Mouse (Mus musculus) lung, adult 2 months (tissue): ENCODE results near the gene Klhl7. TPM values are rescaled to one million over a fixed set of nuclear protein-coding genes. Genes with fewer than 3 reads are reported as not detected.

Experiments
- DNase-seq: peaks from one replicate; pipeline ENCODE4 v3.0.0; 2022
- H3K4me1 ChIP-seq: fragments of 200-500 bp; 2 replicates; pipeline ENCODE4 v1.6.1; 2011; ENCODE audit warnings: low read length; ENCODE audit not compliant: control insufficient read depth, insufficient read depth
- H3K4me3 ChIP-seq: fragments of 200-500 bp; replicated peaks from 2 replicates; pipeline ENCODE3; 2011; ENCODE audit warnings: low read depth, mild to moderate bottlenecking, control low read depth, low read length; ENCODE audit errors: extremely low read depth
- CTCF ChIP-seq: fragments of 200-500 bp; IDR thresholded peaks from 2 replicates; pipeline ENCODE4 v1.5.1; 2011; ENCODE audit warnings: mild to moderate bottlenecking, low read length, control low read depth; ENCODE audit not compliant: insufficient read depth
- POLR2A ChIP-seq: fragments of 200-500 bp; IDR thresholded peaks from 2 replicates; pipeline ENCODE4 v1.6.1; 2011; ENCODE audit warnings: low read depth, mild to moderate bottlenecking, control low read depth, low read length, borderline replicate concordance; ENCODE audit errors: extremely low read depth
- WGBS: fragments of 180-500 bp; shearing (Covaris S2); methylation state at CpG from one replicate; pipeline ENCODE4 v1.1.7; 2018; 5-methylcytosine and 5-hydroxymethylcytosine counted together
- polyA plus RNA-seq: library from polyadenylated mRNA; depleted of rRNA; stranded (reverse); fragments of >200 nt; gene quantifications from 2 replicates; pipeline ENCODE4 v1.2.3, GENCODE M21; 2012; rRNA removed

Klhl7 gene
- polyA plus RNA-seq, 1 experiment: 5.9 TPM

- DNase-seq: no peak
- H3K4me3 ChIP-seq: no peak overlapping the region
- TF ChIP-seq POLR2A (no peak), CTCF (no peak)
- 65% methylated on average over 2 of the region's 2 CpGs for WGBS
- H3K4me1 ChIP-seq: no peaks in the 10 kb centered on the region
Observed at GRCm38 (mm10) chr5:24191821-24192220, 91.4 kb downstream of the Klhl7 start.

GRCm38 (mm10) chr5:24201006-24201405 is 100.6 kb downstream of the Klhl7 start:
- WGBS: 64% methylated on average over 4 of the region's 4 CpGs
- no peak for DNase-seq

GRCm38 (mm10) chr5:24202492-24202891 is 102.1 kb downstream of the Klhl7 start:
- WGBS: 76% methylated on average over 5 of the region's 5 CpGs
- no peak for DNase-seq
- Histone ChIP-seq H3K4me3 (no peak overlapping the region), H3K4me1 (no peaks in the 10 kb centered on the region)
- TF ChIP-seq POLR2A: no peak
- no peak for TF ChIP-seq CTCF

More at GRCm38 (mm10) chr5:24201006-24201405, 100.6 kb downstream of the Klhl7 start:
- Histone ChIP-seq H3K4me1 (no peaks in the 10 kb centered on the region), H3K4me3 (no peak overlapping the region)
- TF ChIP-seq POLR2A (no peak), CTCF (no peak)

- DNase-seq: no peak
- 84% methylated on average over 5 of the region's 5 CpGs for WGBS
- no peaks in the 10 kb centered on the region for H3K4me1 ChIP-seq
- no peak overlapping the region for H3K4me3 ChIP-seq
- TF ChIP-seq POLR2A (no peak), CTCF (no peak)
Observed at GRCm38 (mm10) chr5:24203266-24203665, 102.9 kb downstream of the Klhl7 start.

GRCm38 (mm10) chr5:24207965-24208364 is 107.6 kb downstream of the Klhl7 start:
- Histone ChIP-seq H3K4me3 (no peak overlapping the region), H3K4me1 (no peaks in the 10 kb centered on the region)
- no peak for TF ChIP-seq CTCF
- TF ChIP-seq POLR2A: no peak
- DNase-seq: no peak
- 64% methylated on average over 10 of the region's 10 CpGs for WGBS

GRCm38 (mm10) chr5:24208505-24208904 is 108.1 kb downstream of the Klhl7 start:
- no peak for DNase-seq
- no peaks in the 10 kb centered on the region for H3K4me1 ChIP-seq
- WGBS: 72% methylated on average over 5 of the region's 5 CpGs
- no peak for TF ChIP-seq CTCF
- TF ChIP-seq POLR2A: no peak
- H3K4me3 ChIP-seq: no peak overlapping the region

Other genes starting within 250 kb of the Klhl7 start
- 4.8 and 7.8 TPM in 2 replicates for gene Fam126a, start 69.9 kb upstream of the Klhl7 start, polyA plus RNA-seq
- gene Nupl2, start 64.4 kb downstream of the Klhl7 start, polyA plus RNA-seq: 4.0 and 5.0 TPM in 2 replicates